Mouse (Mus musculus) MEL (cell line): ENCODE data around the gene Cct7.

Source experiments
- CTCF ChIP-seq, 3 experiments: IDR thresholded peaks in 2 of 3; conservative IDR thresholded peaks in 1 of 3; 2 replicates each; pipeline ENCODE4 v1.5.1; 2011 to 2012; ENCODE audit warnings: low read length in 3 of 3, low read depth in 2 of 3, mild to moderate bottlenecking in 2 of 3, improper control_type of control experiment in 1 of 3, inconsistent platforms in 1 of 3, mixed read lengths in 1 of 3, moderate library complexity in 1 of 3; ENCODE audit not compliant: control insufficient read depth in 1 of 3, insufficient read depth in 1 of 3, poor library complexity in 1 of 3, severe bottlenecking in 1 of 3
- GATA1 ChIP-seq: IDR thresholded peaks from 2 replicates; pipeline ENCODE4 v1.6.1; 2011; ENCODE audit warnings: low read depth, low read length, improper control_type of control experiment
- MAFK ChIP-seq: IDR thresholded peaks from 2 replicates; pipeline ENCODE4 v1.6.1; 2011; ENCODE audit warnings: low read depth, mild to moderate bottlenecking, low read length, improper control_type of control experiment, borderline replicate concordance
- POLR2A ChIP-seq, 2 experiments: IDR thresholded peaks; 2 replicates each; pipeline ENCODE4 v1.6.1; 2011 to 2012; ENCODE audit warnings: low read length in 2 of 2, mild to moderate bottlenecking in 2 of 2, control low read depth in 1 of 2, improper control_type of control experiment in 1 of 2, low read depth in 1 of 2, moderate library complexity in 1 of 2; ENCODE audit not compliant: control insufficient read depth in 1 of 2, insufficient read depth in 1 of 2, poor library complexity in 1 of 2

GRCm38 (mm10) chr6:85402613-85403012, 48.7 kb upstream of the Cct7 start:
- no peak for TF ChIP-seq MAFK
- no peak for TF ChIP-seq GATA1
- no peak for TF ChIP-seq POLR2A (IDR thresholded peaks at IDR 0.05; ENCODE audit: control insufficient read depth in 1 of 2, insufficient read depth in 1 of 2, low read depth in 1 of 2, low read length in 2 of 2, poor library complexity in 1 of 2)
- no peak for TF ChIP-seq CTCF (IDR thresholded peaks at IDR 0.05 in 2 of 3, conservative IDR thresholded peaks at IDR 0.05 in 1 of 3; ENCODE audit: control insufficient read depth in 1 of 3, insufficient read depth in 1 of 3, low read depth in 2 of 3, low read length in 3 of 3, poor library complexity in 1 of 3, severe bottlenecking in 1 of 3)
